Mouse (Mus musculus): ENCODE measurements around the gene Pik3c2b.

Pik3c2b gene

GRCm38 (mm10) chr1:133102108-133102507 lies 56.6 kb downstream of the Pik3c2b start:
- no peak for DNase-seq

- DNase-seq, result no peak
Measured at GRCm38 (mm10) chr1:133103315-133103714, 57.8 kb downstream of the Pik3c2b start.

DNA sequence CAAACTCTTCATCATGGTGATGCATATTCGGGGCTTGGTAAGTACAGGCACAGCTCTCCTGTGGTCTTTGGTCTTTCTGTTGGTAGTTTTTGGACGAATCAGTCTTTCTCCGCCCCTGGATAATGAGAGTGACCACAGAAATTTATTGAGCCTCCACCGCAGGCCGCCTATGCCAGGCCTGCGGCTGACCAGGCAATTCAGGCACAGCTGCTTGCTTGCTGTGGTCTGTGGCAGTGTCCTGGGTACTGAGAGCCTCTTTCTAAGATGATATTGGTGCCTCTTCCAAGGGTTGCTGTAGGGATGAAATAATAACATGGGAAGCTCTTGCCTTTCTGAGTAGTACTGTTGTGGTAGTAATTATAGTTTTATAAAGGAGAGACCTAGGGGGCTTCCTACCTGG lies 58.4 kb downstream of the Pik3c2b start:
- no peak for DNase-seq

GRCm38 (mm10) chr1:133116108-133116507 lies 70.6 kb downstream of the Pik3c2b start:
- DNase-seq, result no peak

DNA sequence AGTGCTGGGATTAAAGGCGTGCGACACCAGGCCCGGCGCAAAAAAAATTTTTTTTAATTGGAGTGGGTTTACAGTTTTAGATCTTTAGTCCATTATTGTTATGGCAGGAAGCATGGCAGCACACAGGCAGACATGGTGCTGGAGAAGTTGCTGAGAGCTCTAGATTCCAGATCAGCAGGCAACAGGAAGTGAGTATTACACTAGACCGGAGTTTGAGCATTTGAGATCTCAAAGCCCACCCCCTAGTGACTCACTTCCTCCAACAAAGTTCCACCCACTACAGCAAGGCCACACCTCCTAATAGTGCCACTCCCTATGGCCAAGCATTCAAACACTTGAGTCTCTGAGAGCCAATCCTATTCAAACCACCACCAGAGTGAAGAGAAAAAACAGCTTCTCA lies 72.7 kb downstream of the Pik3c2b start:
- DNase-seq, result no peak

GRCm38 (mm10) chr1:133118844-133119243 lies 73.4 kb downstream of the Pik3c2b start:
- DNase-seq, result no peak

GRCm38 (mm10) chr1:133119931-133120712 lies 74.7 kb downstream of the Pik3c2b start:
- no peak for DNase-seq

DNA sequence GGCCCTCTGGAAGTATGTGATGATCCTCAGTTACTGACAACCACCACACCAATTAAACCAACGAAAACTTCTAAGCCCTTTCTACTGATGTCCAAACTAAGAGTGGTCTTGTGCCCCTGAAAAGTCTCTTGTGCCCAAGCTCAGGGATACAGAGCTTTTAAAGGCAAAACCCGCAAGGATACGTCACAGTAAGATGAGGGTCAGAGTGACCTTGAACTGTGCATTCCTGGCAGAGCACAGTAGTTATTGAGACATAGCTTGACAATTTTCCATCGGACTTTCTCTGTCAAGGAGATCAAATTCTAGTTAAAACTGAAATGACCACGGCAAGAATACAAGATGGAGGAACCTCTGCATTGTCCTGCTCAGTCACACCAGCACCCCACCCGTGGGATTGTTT lies 75.8 kb downstream of the Pik3c2b start:
- no peak for DNase-seq

GRCm38 (mm10) chr1:133124137-133124536 lies 78.7 kb downstream of the Pik3c2b start:
- no peak for DNase-seq

- no peak for DNase-seq
Measured at GRCm38 (mm10) chr1:133125640-133126364, 80.3 kb downstream of the Pik3c2b start.

DNA sequence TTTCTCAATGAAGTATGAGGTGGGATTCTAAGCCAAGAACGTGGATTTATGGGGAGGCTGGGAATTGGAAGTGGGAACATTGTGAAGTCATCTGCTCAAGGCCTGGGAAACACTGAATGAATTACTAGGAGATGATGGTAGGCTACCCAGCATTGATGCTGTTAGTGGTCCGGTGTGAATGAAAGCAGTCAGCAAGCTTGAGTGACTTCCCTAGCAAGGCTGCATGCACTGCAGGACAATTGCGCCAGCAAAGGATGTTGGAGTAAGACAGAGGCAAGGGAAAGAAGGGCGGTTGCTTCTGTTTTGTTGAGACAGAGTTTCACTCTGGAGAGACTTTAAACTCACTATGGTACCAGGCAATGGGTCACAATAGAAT lies 80.9 kb downstream of the Pik3c2b start:
- DNase-seq, result no peak

- DNase-seq, result no peak
Measured at GRCm38 (mm10) chr1:133127328-133127727, 81.9 kb downstream of the Pik3c2b start.

- no peak for DNase-seq
Measured at GRCm38 (mm10) chr1:133129471-133130221, 84.2 kb downstream of the Pik3c2b start.

DNA sequence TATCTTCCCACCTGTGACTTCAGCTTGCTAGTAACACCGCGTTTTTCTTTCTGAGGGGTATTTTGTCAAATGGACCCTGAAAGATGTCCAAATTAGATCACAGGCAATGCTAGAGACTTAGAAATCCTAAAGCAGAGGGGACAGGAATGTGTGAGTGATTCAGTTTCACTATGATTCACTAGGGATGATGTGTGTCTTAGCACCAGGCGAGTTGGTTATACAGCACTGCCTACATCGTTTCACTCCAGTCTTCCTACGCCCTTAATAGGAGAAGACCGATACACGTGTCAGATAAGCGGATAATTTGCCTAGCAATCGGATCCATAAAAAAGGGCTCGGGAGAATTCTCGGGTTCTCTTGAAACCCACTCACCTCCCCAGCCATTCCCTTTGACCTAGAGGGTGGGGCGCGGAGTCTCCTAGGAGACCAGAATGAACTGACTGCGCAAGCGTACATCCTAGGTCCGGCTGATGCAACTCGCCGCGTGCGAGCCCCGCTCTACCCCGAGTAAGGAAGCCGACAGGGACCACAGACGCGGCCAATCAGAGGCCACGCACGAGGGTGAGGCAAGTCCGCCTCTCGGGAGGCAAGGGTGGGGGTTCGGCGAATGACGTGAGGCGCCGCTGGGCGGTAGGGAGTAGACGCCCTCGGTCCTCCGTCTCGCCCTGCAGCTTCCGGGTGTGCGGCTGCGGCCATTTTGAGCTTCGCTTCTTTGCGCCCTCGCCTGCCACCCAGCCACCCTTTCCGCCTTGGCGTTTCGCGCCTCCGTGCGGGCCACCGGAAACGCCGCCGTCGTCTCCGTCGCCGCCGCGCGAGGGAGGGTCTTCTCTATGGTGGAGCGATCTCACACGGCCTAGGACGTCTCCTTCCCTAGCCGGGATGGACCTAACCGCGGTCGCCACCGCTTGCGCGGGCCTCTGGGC lies 85.4 kb downstream of the Pik3c2b start, which contains the start of gene Ppp1r15b:
Gene Ppp1r15b, plus strand, starts transcription at position 506 of the 923 bp plus-strand sequence.
- DNase-seq, result peak; percentile 100

DNA sequence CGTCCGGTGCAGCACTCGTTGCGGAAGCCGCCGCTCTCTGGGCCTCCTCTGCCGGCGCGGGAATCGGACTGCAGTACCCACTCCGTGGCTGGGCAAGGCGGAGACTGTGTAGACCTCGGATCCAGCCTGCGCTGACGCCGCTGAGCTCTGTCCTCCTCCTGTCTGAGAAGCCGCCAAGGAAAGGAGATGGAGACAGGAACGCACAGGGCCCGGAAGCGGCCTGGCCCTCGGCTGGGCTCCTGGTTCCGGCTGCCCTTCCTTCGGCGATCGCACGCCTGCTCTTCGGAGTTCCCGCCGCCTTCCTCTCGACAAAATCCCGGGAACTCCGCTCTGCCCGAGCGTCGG lies 86.1 kb downstream of the Pik3c2b start:
- no peak for DNase-seq

DNA sequence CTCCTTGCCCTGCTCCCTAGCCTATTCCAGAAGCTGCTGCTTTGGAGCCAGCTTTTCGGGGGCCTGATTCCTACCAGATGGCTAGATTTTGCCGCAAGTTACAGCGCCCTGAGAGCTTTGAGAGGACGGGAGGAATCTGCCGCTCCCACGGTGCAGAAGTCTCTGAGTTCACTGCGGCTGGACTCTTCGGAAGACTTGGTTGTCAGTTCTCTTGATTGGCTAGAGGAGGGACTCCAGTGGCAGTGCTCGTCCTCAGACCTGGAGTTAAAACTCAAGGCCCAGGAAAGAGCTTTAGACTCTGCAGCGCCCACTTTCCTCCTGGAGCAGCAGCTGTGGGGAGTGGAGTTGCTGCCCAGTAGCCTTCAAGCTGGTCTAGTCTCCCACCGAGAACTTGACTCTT lies 86.5 kb downstream of the Pik3c2b start:
- DNase-seq, result peak; percentile 31

DNA sequence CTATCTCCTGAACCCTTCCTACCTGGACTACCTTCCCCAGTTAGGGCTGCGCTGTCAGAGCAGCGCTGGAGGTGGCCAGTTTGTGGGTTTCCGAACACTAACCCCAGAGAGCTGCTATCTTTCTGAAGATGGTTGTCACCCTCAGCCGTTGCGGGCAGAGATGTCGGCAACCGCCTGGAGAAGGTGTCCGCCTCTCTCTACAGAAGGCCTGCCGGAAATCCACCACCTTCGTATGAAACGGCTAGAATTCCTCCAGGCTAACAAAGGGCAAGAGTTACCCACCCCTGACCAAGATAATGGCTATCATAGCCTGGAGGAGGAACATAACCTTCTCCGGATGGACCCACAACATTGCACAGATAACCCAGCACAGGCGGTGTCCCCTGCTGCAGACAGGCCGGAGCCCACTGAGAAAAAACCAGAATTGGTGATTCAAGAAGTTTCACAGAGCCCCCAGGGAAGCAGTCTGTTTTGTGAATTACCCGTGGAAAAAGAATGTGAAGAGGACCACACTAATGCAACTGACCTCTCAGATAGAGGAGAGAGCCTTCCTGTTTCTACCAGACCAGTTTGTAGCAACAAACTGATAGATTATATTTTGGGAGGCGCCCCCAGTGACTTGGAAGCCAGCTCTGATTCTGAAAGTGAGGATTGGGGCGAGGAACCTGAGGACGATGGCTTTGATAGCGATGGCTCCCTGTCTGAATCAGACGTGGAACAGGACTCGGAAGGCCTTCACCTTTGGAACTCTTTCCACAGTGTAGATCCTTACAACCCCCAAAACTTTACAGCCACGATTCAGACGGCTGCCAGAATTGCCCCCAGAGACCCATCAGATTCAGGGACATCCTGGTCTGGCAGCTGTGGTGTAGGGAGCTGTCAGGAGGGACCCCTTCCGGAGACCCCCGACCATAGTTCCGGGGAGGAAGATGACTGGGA lies 87.2 kb downstream of the Pik3c2b start:
- DNase-seq, result no peak

DNA sequence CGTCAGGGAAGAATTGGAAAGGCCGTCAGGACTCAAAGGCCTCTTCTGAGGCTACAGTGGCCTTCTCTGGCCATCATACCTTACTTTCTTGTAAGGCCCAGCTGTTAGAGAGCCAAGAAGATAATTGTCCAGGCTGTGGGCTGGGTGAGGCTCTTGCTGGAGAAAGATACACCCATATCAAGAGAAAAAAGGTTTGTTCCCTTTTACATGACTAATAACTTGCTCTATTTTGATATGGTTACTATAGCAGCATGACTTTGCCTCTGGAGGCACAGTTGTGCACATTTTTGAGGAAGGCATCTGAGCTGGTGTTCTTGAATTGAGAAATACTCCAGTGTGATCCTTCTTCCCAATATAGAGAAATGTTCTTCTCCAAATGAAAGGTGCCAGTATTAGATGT lies 88.0 kb downstream of the Pik3c2b start:
- no peak for DNase-seq

GRCm38 (mm10) chr1:133134071-133134470 lies 88.6 kb downstream of the Pik3c2b start:
- DNase-seq, result no peak

DNA sequence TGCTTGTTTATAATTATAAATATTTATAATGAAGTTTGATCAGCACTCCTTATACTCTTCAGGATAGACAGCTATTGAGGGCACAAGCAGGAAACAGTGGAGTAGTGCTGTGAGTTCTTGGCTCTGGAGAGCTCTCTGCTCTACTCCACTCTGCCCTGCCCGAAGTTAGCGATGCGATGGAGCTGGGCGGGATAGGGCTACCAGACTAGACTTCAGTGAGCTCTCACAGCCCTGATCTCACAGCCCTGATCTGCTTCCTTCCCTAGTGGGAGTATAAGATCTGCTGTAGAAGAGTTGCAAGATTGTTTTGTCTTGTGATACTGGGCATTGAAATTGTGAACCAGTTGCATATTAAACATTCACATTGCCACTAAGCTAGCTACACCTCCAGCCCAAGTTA lies 89.4 kb downstream of the Pik3c2b start:
- no peak for DNase-seq

- no peak for DNase-seq
Measured at GRCm38 (mm10) chr1:133135808-133136207, 90.3 kb downstream of the Pik3c2b start.

Measured in cerebellum, adult 9-11 months (tissue).